Mouse (Mus musculus): Measurements from ENCODE around the gene Gm7073. TPM values are rescaled to one million over a fixed set of nuclear protein-coding genes. Genes with fewer than 3 reads are reported as not detected.
A peak's percentile ranks its signal among the peaks of the same experiment; 100 is the strongest.

Gm7073 gene
- polyA plus RNA-seq (2016; fragmentation: Nextera tagmentation; extraction: Ambion mirVana), result not detected in 2 replicates

DNA sequence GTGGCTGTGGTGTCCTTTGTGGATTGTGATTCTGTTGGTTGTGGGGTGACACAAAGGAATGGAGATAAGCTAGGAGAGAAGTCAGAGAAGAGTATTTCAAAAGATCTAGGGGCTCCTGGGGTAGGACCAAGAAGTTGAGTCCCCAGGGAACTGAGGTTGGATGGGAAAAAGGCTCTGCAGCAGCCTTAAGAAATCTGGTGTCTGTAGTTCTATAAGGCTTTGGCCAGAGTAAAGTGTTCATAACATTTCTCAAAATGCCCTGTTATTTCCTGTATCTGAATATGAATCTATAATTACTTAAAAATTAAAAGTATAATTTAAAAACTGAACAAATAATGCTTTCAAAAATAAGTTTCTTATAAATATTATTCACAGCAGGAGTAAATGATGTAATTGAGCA lies at the start of gene Gm7073:
Gene Gm7073, minus strand, starts transcription at position 101 of the 400 bp plus-strand sequence.
- Histone ChIP-seq H3K27me3 (no peaks in the 10 kb centered on the region; the same call in 1 of the 2 replicates), H3K4me2 (no peak within 1 kb of the TSS), H3K4me3 (replicated peaks) (no peak within 1 kb of the TSS), H3K27ac (no peak within 1 kb of the TSS), H3K9ac (replicated peaks) (no peak within 1 kb of the TSS), H3K4me1 (replicated peaks) (no peaks in the 10 kb centered on the region), H3K9me3 (no peaks in the 10 kb centered on the region), H3K36me3 (no peaks in the 10 kb centered on the region)
- no peak for ATAC-seq (ENCODE audit: insufficient number of reproducible peaks, insufficient read depth, low FRiP score, low TSS enrichment, low read depth)

DNA sequence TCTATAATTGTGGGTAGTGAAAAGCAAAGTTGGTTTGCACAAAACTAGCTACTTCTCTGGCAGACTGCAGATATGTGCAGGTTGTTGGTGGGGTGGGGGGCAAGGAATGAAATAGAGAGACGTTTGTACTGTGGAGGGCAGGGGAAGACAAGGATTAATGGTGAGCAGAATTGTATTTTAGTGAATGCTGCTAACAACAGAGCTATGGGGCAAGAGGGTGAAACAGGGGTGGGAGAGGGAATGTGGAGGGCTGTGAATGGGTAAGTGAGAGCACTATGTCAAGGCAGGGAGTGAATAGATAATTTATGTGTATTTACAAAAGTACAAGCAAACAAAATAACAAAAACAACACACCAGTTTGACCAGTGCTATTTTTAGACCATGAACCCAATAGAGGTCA lies 31.5 kb upstream of the Gm7073 start:
- Histone ChIP-seq H3K9me3 (no peaks in the 10 kb centered on the region), H3K9ac (replicated peaks) (no peak overlapping the region), H3K27ac (no peak overlapping the region), H3K4me1 (replicated peaks) (no peaks in the 10 kb centered on the region), H3K4me2 (no peak overlapping the region), H3K4me3 (replicated peaks) (no peak overlapping the region), H3K27me3 (no peaks in the 10 kb centered on the region), H3K36me3 (no peaks in the 10 kb centered on the region)
- 46% methylated on average over 1 of the region's 1 CpGs for WGBS
- ATAC-seq (ENCODE audit: insufficient number of reproducible peaks, insufficient read depth, low FRiP score, low TSS enrichment, low read depth), result no peak

GRCm38 (mm10) chrX:60569047-60569446 lies 30.0 kb upstream of the Gm7073 start:
- H3K9me3 ChIP-seq, result no peaks in the 10 kb centered on the region
- no peaks in the 10 kb centered on the region for H3K4me1 ChIP-seq (replicated peaks)
- H3K4me2 ChIP-seq, result no peak overlapping the region
- no peak overlapping the region for H3K9ac ChIP-seq (replicated peaks)
- H3K27me3 ChIP-seq, result no peaks in the 10 kb centered on the region
- no peak overlapping the region for H3K4me3 ChIP-seq (replicated peaks)
- no peaks in the 10 kb centered on the region for H3K36me3 ChIP-seq
- no peak overlapping the region for H3K27ac ChIP-seq
- no peak for ATAC-seq (ENCODE audit: insufficient number of reproducible peaks, insufficient read depth, low FRiP score, low TSS enrichment, low read depth)

GRCm38 (mm10) chrX:60555242-60555641 lies 16.2 kb upstream of the Gm7073 start:
- Histone ChIP-seq H3K36me3 (no peaks in the 10 kb centered on the region), H3K27ac (no peak overlapping the region), H3K9ac (replicated peaks) (no peak overlapping the region), H3K4me1 (replicated peaks) (no peaks in the 10 kb centered on the region), H3K27me3 (no peaks in the 10 kb centered on the region), H3K4me2 (no peak overlapping the region), H3K4me3 (replicated peaks) (no peak overlapping the region), H3K9me3 (no peaks in the 10 kb centered on the region)
- ATAC-seq (ENCODE audit: insufficient number of reproducible peaks, insufficient read depth, low FRiP score, low TSS enrichment, low read depth), result no peak
- 67% methylated on average over 4 of the region's 4 CpGs for WGBS

DNA sequence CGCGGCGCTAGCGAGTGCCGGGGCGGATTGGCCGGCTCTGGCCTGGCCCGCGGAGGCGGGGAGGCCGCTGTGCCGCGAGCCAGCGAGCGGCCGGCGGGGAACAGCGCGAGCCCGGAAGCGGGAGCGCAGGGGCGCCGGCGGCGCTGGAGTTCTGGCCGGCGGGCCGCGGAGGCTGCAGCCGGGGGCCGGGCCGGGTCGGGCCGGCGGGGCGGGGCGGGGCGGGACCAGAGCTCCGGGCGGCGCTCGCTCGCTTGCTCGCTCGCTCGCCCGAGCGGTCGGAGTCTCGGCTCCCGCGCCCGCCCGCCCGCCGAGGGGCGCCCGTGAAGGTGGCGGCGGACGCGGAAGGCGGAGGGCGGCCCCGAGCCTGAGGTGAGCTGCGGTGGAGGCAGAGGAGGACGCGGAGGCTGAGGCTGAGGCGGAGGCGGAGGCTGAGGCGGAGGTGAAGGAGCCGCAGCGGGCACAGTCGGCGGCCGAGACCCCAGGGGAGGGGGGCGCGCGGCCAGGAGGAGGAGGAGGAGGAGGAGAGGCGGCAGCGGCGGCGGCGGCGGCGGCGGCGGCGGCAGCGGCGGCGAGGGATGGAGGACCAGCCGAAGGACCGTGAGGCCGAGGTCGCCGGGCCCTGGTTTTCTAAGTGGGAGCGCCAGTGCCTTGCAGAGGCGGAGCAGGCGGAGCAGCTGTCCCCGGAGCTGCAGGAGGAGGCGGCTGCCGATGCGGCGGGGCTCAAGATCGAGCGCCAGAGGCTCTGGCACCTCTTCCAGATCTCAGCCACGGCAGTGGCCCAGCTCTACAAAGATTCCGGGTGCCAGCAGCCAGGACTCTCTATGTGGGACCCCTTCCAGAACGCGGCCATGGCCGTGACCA lies 8.6 kb upstream of the Gm7073 start:
- ATAC-seq (ENCODE audit: insufficient number of reproducible peaks, insufficient read depth, low FRiP score, low TSS enrichment, low read depth), result peak; percentile 90
- WGBS, result 18% methylated on average over 41 of the region's 113 CpGs

DNA sequence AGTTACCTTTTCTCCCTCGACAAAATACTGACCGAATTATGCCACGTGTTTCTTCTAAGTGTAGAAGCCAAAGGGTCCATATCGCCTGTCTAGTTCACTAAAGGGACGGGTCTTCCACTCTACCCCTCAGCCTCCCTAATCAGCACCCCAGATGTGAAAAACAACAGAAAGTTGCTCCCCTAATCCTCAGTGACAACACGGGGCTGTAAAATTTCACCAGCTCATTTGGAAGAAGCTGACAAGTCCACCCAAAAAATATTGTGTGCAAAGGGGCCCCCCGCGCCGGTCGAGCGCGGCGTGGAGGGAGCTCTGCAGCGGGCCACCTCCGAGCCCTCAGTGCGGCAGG lies 8.0 kb upstream of the Gm7073 start:
- no peaks in the 10 kb centered on the region for H3K9me3 ChIP-seq
- ATAC-seq (ENCODE audit: insufficient number of reproducible peaks, insufficient read depth, low FRiP score, low TSS enrichment, low read depth), result peak; percentile 27; the same call in 1 of the 2 replicates
- H3K27me3 ChIP-seq, result peaks cover 16% of the 10 kb centered on the region
- H3K9ac ChIP-seq (replicated peaks), result peak overlapping the region; percentile 67
- no peaks in the 10 kb centered on the region for H3K36me3 ChIP-seq
- no peaks in the 10 kb centered on the region for H3K4me1 ChIP-seq (replicated peaks)
- WGBS, result 16% methylated on average over 16 of the region's 16 CpGs
- H3K4me3 ChIP-seq (replicated peaks), result peak overlapping the region; percentile 53
- H3K4me2 ChIP-seq, result peak overlapping the region; percentile 57
- H3K27ac ChIP-seq, result no peak overlapping the region; the same call in 1 of the 2 replicates

More for the DNA sequence above, 8.6 kb upstream of the Gm7073 start:
- H3K4me3 ChIP-seq (replicated peaks), result peak overlapping the region; percentile 53
- peaks cover 16% of the 10 kb centered on the region for H3K27me3 ChIP-seq
- no peaks in the 10 kb centered on the region for H3K36me3 ChIP-seq
- H3K4me1 ChIP-seq (replicated peaks), result no peaks in the 10 kb centered on the region
- H3K9ac ChIP-seq (replicated peaks), result peak overlapping the region; percentile 67
- H3K9me3 ChIP-seq, result no peaks in the 10 kb centered on the region
- peak overlapping the region; percentile 73 for H3K27ac ChIP-seq
- H3K4me2 ChIP-seq, result peak overlapping the region; percentile 57

- no peaks in the 10 kb centered on the region for H3K4me1 ChIP-seq (replicated peaks)
- peaks cover 16% of the 10 kb centered on the region for H3K27me3 ChIP-seq
- no peak overlapping the region for H3K9ac ChIP-seq (replicated peaks)
- no peaks in the 10 kb centered on the region for H3K9me3 ChIP-seq
- no peaks in the 10 kb centered on the region for H3K36me3 ChIP-seq
- no peak for ATAC-seq (ENCODE audit: insufficient number of reproducible peaks, insufficient read depth, low FRiP score, low TSS enrichment, low read depth)
- H3K27ac ChIP-seq, result no peak overlapping the region
- 52% methylated on average over 3 of the region's 3 CpGs for WGBS
- H3K4me2 ChIP-seq, result no peak overlapping the region
- H3K4me3 ChIP-seq (replicated peaks), result no peak overlapping the region
Observed at GRCm38 (mm10) chrX:60545906-60546305, 6.9 kb upstream of the Gm7073 start.

DNA sequence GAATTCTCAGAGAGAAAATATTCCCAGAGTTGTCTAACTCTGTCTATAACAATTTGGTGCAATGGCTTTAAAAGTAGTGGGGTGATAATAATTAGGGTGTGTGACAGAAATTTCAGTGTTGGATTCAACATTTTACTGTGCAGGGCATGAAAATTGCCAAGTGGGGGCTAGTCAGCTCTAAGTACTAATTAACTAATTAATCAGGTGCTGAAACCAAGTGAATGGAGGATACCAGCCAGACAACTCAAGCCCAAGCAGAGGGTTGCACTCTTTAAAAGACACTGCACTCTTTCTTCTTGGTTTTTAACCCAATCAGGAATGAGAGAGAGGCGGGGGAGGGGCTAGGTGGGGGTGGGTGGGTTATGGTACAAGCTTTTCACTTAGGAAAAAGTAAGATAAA lies 6.4 kb upstream of the Gm7073 start:
- no peaks in the 10 kb centered on the region for H3K9me3 ChIP-seq
- 18% methylated on average over 1 of the region's 1 CpGs for WGBS
- no peak overlapping the region for H3K27ac ChIP-seq
- no peak overlapping the region for H3K4me2 ChIP-seq
- no peaks in the 10 kb centered on the region for H3K4me1 ChIP-seq (replicated peaks)
- no peak for ATAC-seq (ENCODE audit: insufficient number of reproducible peaks, insufficient read depth, low FRiP score, low TSS enrichment, low read depth)
- H3K36me3 ChIP-seq, result no peaks in the 10 kb centered on the region
- H3K4me3 ChIP-seq (replicated peaks), result no peak overlapping the region
- H3K9ac ChIP-seq (replicated peaks), result no peak overlapping the region
- H3K27me3 ChIP-seq, result peaks cover 16% of the 10 kb centered on the region

- no peak overlapping the region for H3K9ac ChIP-seq (replicated peaks)
- no peaks in the 10 kb centered on the region for H3K4me1 ChIP-seq (replicated peaks)
- no peak overlapping the region for H3K27ac ChIP-seq
- H3K36me3 ChIP-seq, result no peaks in the 10 kb centered on the region
- no peaks in the 10 kb centered on the region for H3K9me3 ChIP-seq
- H3K27me3 ChIP-seq, result peaks cover 16% of the 10 kb centered on the region
- H3K4me3 ChIP-seq (replicated peaks), result no peak overlapping the region
- no peak for ATAC-seq (ENCODE audit: insufficient number of reproducible peaks, insufficient read depth, low FRiP score, low TSS enrichment, low read depth)
- WGBS, result 41% methylated on average over 4 of the region's 4 CpGs
- no peak overlapping the region for H3K4me2 ChIP-seq
Observed at GRCm38 (mm10) chrX:60544098-60544497, 5.0 kb upstream of the Gm7073 start.

- Histone ChIP-seq H3K9me3 (no peaks in the 10 kb centered on the region), H3K36me3 (no peaks in the 10 kb centered on the region), H3K4me2 (no peak overlapping the region), H3K27ac (no peak overlapping the region), H3K9ac (replicated peaks) (no peak overlapping the region), H3K4me3 (replicated peaks) (no peak overlapping the region), H3K27me3 (peaks cover 11% of the 10 kb centered on the region; the same call in 1 of the 2 replicates), H3K4me1 (replicated peaks) (no peaks in the 10 kb centered on the region)
- ATAC-seq (ENCODE audit: insufficient number of reproducible peaks, insufficient read depth, low FRiP score, low TSS enrichment, low read depth), result no peak
- WGBS, result 76% methylated on average over 1 of the region's 1 CpGs
Observed at GRCm38 (mm10) chrX:60542901-60543300, 3.9 kb upstream of the Gm7073 start.

DNA sequence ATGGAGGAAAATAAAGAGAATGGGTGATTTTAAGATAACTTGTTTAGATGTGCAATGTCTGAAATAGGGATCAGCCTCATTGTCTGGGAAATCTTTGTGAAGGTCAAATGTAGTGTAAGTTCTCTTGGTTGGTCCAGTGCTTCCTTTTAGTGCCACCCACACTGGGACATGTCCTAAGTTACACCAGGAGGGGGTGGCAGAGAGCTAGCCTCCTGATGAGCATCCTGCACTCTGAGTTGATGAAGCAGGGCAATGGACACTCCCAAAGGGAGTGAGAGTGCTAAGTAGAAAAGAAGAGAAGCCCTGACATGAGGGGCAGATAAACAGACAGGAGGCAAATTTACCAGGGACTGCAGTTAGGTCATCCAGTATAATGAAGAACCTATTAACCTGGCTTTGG lies 35.1 kb downstream of the Gm7073 start:
- Histone ChIP-seq H3K4me2 (no peak overlapping the region), H3K27me3 (no peaks in the 10 kb centered on the region), H3K4me1 (replicated peaks) (no peaks in the 10 kb centered on the region), H3K4me3 (replicated peaks) (no peak overlapping the region), H3K9ac (replicated peaks) (no peak overlapping the region), H3K27ac (no peak overlapping the region), H3K9me3 (no peaks in the 10 kb centered on the region), H3K36me3 (no peaks in the 10 kb centered on the region)
- no peak for ATAC-seq (ENCODE audit: insufficient number of reproducible peaks, insufficient read depth, low FRiP score, low TSS enrichment, low read depth)

DNA sequence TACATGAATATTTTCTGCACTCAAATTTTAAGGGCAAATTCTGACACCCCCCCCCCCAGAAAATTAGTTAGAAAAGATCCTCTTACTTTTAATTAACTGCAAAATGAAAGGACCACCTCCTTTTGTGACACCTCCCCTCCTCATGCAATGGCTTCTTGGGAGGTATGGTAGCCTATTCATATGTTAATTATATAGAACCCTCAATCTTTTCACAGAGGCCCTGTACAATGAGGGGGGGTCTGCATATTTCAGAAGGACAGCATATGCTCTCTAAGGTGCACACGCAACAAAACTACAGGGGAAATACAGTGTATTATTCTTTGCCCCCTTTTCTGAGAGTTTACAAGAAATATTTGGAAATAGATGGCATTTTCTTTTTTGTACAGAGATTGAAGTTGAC lies 41.3 kb downstream of the Gm7073 start:
- Histone ChIP-seq H3K27me3 (no peaks in the 10 kb centered on the region), H3K9me3 (no peaks in the 10 kb centered on the region), H3K9ac (replicated peaks) (no peak overlapping the region), H3K36me3 (no peaks in the 10 kb centered on the region), H3K4me2 (no peak overlapping the region), H3K27ac (no peak overlapping the region), H3K4me1 (replicated peaks) (no peaks in the 10 kb centered on the region), H3K4me3 (replicated peaks) (no peak overlapping the region)
- 77% methylated on average over 1 of the region's 1 CpGs for WGBS
- no peak for ATAC-seq (ENCODE audit: insufficient number of reproducible peaks, insufficient read depth, low FRiP score, low TSS enrichment, low read depth)
